Mouse (Mus musculus) E14TG2a.4 (cell line): ENCODE measurements around the gene Gm20388.

Experiments
- CTCF ChIP-seq: conservative IDR thresholded peaks from 2 replicates; pipeline ENCODE4 v1.5.1; 2014; ENCODE audit warnings: low read length
- NANOG ChIP-seq: IDR thresholded peaks from 2 replicates; pipeline ENCODE4 v1.6.1; 2014; ENCODE audit warnings: borderline replicate concordance, low read length, mixed read lengths

DNA sequence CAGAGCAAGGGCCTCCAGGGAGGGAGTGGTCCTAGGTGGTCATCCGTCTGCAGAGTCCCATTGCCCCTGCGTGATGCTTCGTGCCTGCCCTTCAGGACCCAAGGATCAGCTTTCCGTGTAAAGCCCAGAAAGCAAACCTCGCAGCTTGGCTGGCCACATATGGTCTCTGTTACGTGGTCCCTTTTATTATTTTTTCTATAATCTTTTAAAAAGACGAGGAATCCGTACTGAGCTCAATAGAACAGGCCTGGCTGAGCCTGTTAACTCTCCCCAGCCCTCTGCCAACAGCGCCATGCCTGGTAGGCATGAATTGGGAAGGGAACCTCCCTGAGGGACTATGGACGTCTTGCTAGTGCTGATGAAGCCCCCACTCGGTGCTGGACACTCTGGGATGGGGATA lies 2282.9 kb downstream of the Gm20388 start:
- TF ChIP-seq CTCF (no peak), NANOG (no peak)
